Mouse (Mus musculus): ENCODE results near the gene Mall. TPM values are rescaled to one million over a fixed set of nuclear protein-coding genes. Genes with fewer than 3 reads are reported as not detected.

Mall gene
- polyA plus RNA-seq, 1 experiment from 2014 or later, result 3.5 TPM

- Histone ChIP-seq H3K9ac (no peak overlapping the region), H3K4me1 (ENCODE audit: insufficient read depth) (no peaks in the 10 kb centered on the region), H3K27me3 (ENCODE audit: insufficient read depth, low read length) (no peaks in the 10 kb centered on the region), H3K4me2 (no peak overlapping the region), H3K36me3 (ENCODE audit: insufficient read depth) (no peaks in the 10 kb centered on the region), H3K9me3 (ENCODE audit: low read depth, low read length) (no peaks in the 10 kb centered on the region), H3K27ac (ENCODE audit: low read depth) (no peak overlapping the region), H3K4me3 (ENCODE audit: low read depth, low read length) (no peak overlapping the region)
- ATAC-seq (ENCODE audit: insufficient read depth) (no peak), DNase-seq (peak; percentile 43)
- 47% methylated on average over 3 of the region's 3 CpGs for WGBS
- TF ChIP-seq CTCF (IDR thresholded peaks at IDR 0.05; ENCODE audit: low read depth), result no peak
Measured at GRCm38 (mm10) chr2:127714726-127715125, 15.0 kb downstream of the Mall start.

GRCm38 (mm10) chr2:127708792-127709191, 20.9 kb downstream of the Mall start:
- no peak for TF ChIP-seq CTCF (IDR thresholded peaks at IDR 0.05; ENCODE audit: low read depth)
- no peaks in the 10 kb centered on the region for H3K36me3 ChIP-seq (ENCODE audit: insufficient read depth)
- H3K4me3 ChIP-seq (ENCODE audit: low read depth, low read length), result no peak overlapping the region
- no peak overlapping the region for H3K27ac ChIP-seq (ENCODE audit: low read depth)
- no peaks in the 10 kb centered on the region for H3K9me3 ChIP-seq (ENCODE audit: low read depth, low read length)
- ATAC-seq (ENCODE audit: insufficient read depth), result no peak
- no peak for DNase-seq
- no peaks in the 10 kb centered on the region for H3K4me1 ChIP-seq (ENCODE audit: insufficient read depth)
- 65% methylated on average over 3 of the region's 3 CpGs for WGBS
- no peak overlapping the region for H3K9ac ChIP-seq
- H3K4me2 ChIP-seq, result no peak overlapping the region
- no peaks in the 10 kb centered on the region for H3K27me3 ChIP-seq (ENCODE audit: insufficient read depth, low read length)

- H3K27me3 ChIP-seq (ENCODE audit: insufficient read depth, low read length), result no peaks in the 10 kb centered on the region
- no peak overlapping the region for H3K4me3 ChIP-seq (ENCODE audit: low read depth, low read length)
- no peaks in the 10 kb centered on the region for H3K9me3 ChIP-seq (ENCODE audit: low read depth, low read length)
- no peak overlapping the region for H3K27ac ChIP-seq (ENCODE audit: low read depth)
- ATAC-seq (ENCODE audit: insufficient read depth), result no peak
- no peaks in the 10 kb centered on the region for H3K36me3 ChIP-seq (ENCODE audit: insufficient read depth)
- no peaks in the 10 kb centered on the region for H3K4me1 ChIP-seq (ENCODE audit: insufficient read depth)
- no peak overlapping the region for H3K4me2 ChIP-seq
- H3K9ac ChIP-seq, result no peak overlapping the region
- no peak for DNase-seq
- WGBS, result 31% methylated on average over 3 of the region's 3 CpGs
- no peak for TF ChIP-seq CTCF (IDR thresholded peaks at IDR 0.05; ENCODE audit: low read depth)
Measured at GRCm38 (mm10) chr2:127708060-127708459, 21.7 kb downstream of the Mall start.

- H3K27me3 ChIP-seq (ENCODE audit: insufficient read depth, low read length), result no peaks in the 10 kb centered on the region
- no peak for TF ChIP-seq CTCF (IDR thresholded peaks at IDR 0.05; ENCODE audit: low read depth)
- no peaks in the 10 kb centered on the region for H3K36me3 ChIP-seq (ENCODE audit: insufficient read depth)
- DNase-seq (no peak), ATAC-seq (ENCODE audit: insufficient read depth) (no peak)
- H3K4me2 ChIP-seq, result no peak overlapping the region
- no peak overlapping the region for H3K27ac ChIP-seq (ENCODE audit: low read depth)
- H3K9ac ChIP-seq, result no peak overlapping the region
- H3K9me3 ChIP-seq (ENCODE audit: low read depth, low read length), result no peaks in the 10 kb centered on the region
- WGBS, result 81% methylated on average over 6 of the region's 6 CpGs
- H3K4me3 ChIP-seq (ENCODE audit: low read depth, low read length), result no peak overlapping the region
- no peaks in the 10 kb centered on the region for H3K4me1 ChIP-seq (ENCODE audit: insufficient read depth)
Measured at GRCm38 (mm10) chr2:127705267-127705666, 24.5 kb downstream of the Mall start.

DNA sequence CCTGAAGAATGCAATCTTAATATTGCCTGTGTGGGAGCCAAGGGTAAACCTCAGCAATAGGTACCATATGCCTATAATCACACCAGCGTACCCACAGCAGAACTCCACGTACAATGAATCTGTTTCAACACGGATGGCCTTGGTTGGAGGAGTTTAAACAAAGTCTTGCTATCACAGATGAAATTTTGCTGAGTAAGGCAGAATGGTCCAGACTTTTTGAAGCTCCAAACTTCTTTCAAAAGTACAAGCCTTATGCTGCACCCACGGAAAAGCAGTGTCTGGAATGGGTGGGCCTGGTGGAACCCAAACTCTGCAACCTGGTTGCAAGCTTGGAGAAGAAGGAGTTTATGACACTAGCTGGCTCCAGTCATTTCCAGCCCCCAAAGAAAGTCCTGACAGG, 40.5 kb downstream of the Mall start:
- Histone ChIP-seq H3K4me3 (ENCODE audit: low read depth, low read length) (no peak overlapping the region), H3K9me3 (ENCODE audit: low read depth, low read length) (no peaks in the 10 kb centered on the region), H3K9ac (no peak overlapping the region), H3K4me1 (ENCODE audit: insufficient read depth) (no peaks in the 10 kb centered on the region), H3K27ac (ENCODE audit: low read depth) (no peak overlapping the region), H3K27me3 (ENCODE audit: insufficient read depth, low read length) (no peaks in the 10 kb centered on the region), H3K36me3 (ENCODE audit: insufficient read depth) (no peaks in the 10 kb centered on the region), H3K4me2 (no peak overlapping the region)
- no peak for TF ChIP-seq CTCF (IDR thresholded peaks at IDR 0.05; ENCODE audit: low read depth)
- DNase-seq (no peak), ATAC-seq (ENCODE audit: insufficient read depth) (no peak)
- WGBS, result 82% methylated on average over 4 of the region's 4 CpGs

- ATAC-seq (ENCODE audit: insufficient read depth), result peak; percentile 73
- WGBS, result 39% methylated on average over 12 of the region's 12 CpGs
- peak; percentile 91 for TF ChIP-seq CTCF (IDR thresholded peaks at IDR 0.05; ENCODE audit: low read depth)
Measured at GRCm38 (mm10) chr2:127683687-127684331, 45.9 kb downstream of the Mall start.

GRCm38 (mm10) chr2:127667843-127668506, 61.8 kb downstream of the Mall start:
- H3K36me3 ChIP-seq (ENCODE audit: insufficient read depth), result no peaks in the 10 kb centered on the region
- H3K4me3 ChIP-seq (ENCODE audit: low read depth, low read length), result no peak overlapping the region
- peak; percentile 79 for DNase-seq
- no peak overlapping the region for H3K27ac ChIP-seq (ENCODE audit: low read depth)
- WGBS, result 20% methylated on average over 2 of the region's 2 CpGs
- no peak overlapping the region for H3K9ac ChIP-seq
- no peaks in the 10 kb centered on the region for H3K9me3 ChIP-seq (ENCODE audit: low read depth, low read length)
- TF ChIP-seq CTCF (IDR thresholded peaks at IDR 0.05; ENCODE audit: low read depth), result peak; percentile 75
- H3K4me2 ChIP-seq, result no peak overlapping the region
- no peak for ATAC-seq (ENCODE audit: insufficient read depth)
- no peaks in the 10 kb centered on the region for H3K4me1 ChIP-seq (ENCODE audit: insufficient read depth)
- H3K27me3 ChIP-seq (ENCODE audit: insufficient read depth, low read length), result no peaks in the 10 kb centered on the region

More at GRCm38 (mm10) chr2:127683687-127684331, 45.9 kb downstream of the Mall start:
- Histone ChIP-seq H3K9ac (no peak overlapping the region), H3K9me3 (ENCODE audit: low read depth, low read length) (no peaks in the 10 kb centered on the region), H3K27me3 (ENCODE audit: insufficient read depth, low read length) (no peaks in the 10 kb centered on the region), H3K27ac (ENCODE audit: low read depth) (no peak overlapping the region), H3K4me1 (ENCODE audit: insufficient read depth) (no peaks in the 10 kb centered on the region), H3K36me3 (ENCODE audit: insufficient read depth) (no peaks in the 10 kb centered on the region), H3K4me2 (no peak overlapping the region), H3K4me3 (ENCODE audit: low read depth, low read length) (no peak overlapping the region)
- peak; percentile 84 for DNase-seq
